Mouse (Mus musculus): ENCODE data around the gene Samsn1. TPM values are rescaled to one million over a fixed set of nuclear protein-coding genes. Genes with fewer than 3 reads are reported as not detected.

Samsn1 gene
- polyA plus RNA-seq, 1 experiment from 2014 or later, result 1.4 TPM

GRCm38 (mm10) chr16:75970266-75970998 lies 51.6 kb downstream of the Samsn1 start:
- Histone ChIP-seq H3K4me3 (replicated peaks; ENCODE audit: low read length) (no peak overlapping the region), H3K4me1 (replicated peaks; ENCODE audit: control insufficient read depth, insufficient read depth, low read length) (0 out of 2 replicates have a peak, but pooled peaks cover 2% of the 10 kb centered on the region), H3K27ac (ENCODE audit: low read length) (no peak overlapping the region), H3K4me2 (ENCODE audit: low read length) (no peak overlapping the region), H3K36me3 (ENCODE audit: control insufficient read depth, insufficient read depth) (no peaks in the 10 kb centered on the region), H3K9ac (replicated peaks; ENCODE audit: low read depth, low read length) (no peak overlapping the region), H3K9me3 (ENCODE audit: control insufficient read depth, low read length) (no peaks in the 10 kb centered on the region), H3K27me3 (replicated peaks; ENCODE audit: control insufficient read depth, insufficient read depth, low read length) (no peaks in the 10 kb centered on the region)
- peak; percentile 80 for ATAC-seq
- WGBS, result 26% methylated on average over 6 of the region's 6 CpGs

GRCm38 (mm10) chr16:75962021-75962420 lies 60.1 kb downstream of the Samsn1 start:
- Histone ChIP-seq H3K4me1 (replicated peaks; ENCODE audit: control insufficient read depth, insufficient read depth, low read length) (no peaks in the 10 kb centered on the region), H3K4me2 (ENCODE audit: low read length) (no peak overlapping the region), H3K4me3 (replicated peaks; ENCODE audit: low read length) (no peak overlapping the region), H3K36me3 (ENCODE audit: control insufficient read depth, insufficient read depth) (no peaks in the 10 kb centered on the region), H3K27me3 (replicated peaks; ENCODE audit: control insufficient read depth, insufficient read depth, low read length) (no peaks in the 10 kb centered on the region), H3K27ac (ENCODE audit: low read length) (no peak overlapping the region), H3K9ac (replicated peaks; ENCODE audit: low read depth, low read length) (no peak overlapping the region), H3K9me3 (ENCODE audit: control insufficient read depth, low read length) (no peaks in the 10 kb centered on the region)
- 85% methylated on average over 8 of the region's 8 CpGs for WGBS
- no peak for ATAC-seq

GRCm38 (mm10) chr16:75961487-75961886 lies 60.6 kb downstream of the Samsn1 start:
- no peak for ATAC-seq
- no peaks in the 10 kb centered on the region for H3K27me3 ChIP-seq (replicated peaks; ENCODE audit: control insufficient read depth, insufficient read depth, low read length)
- H3K4me1 ChIP-seq (replicated peaks; ENCODE audit: control insufficient read depth, insufficient read depth, low read length), result no peaks in the 10 kb centered on the region
- WGBS, result 70% methylated on average over 5 of the region's 5 CpGs
- H3K9me3 ChIP-seq (ENCODE audit: control insufficient read depth, low read length), result no peaks in the 10 kb centered on the region
- H3K4me2 ChIP-seq (ENCODE audit: low read length), result no peak overlapping the region
- H3K9ac ChIP-seq (replicated peaks; ENCODE audit: low read depth, low read length), result no peak overlapping the region
- H3K4me3 ChIP-seq (replicated peaks; ENCODE audit: low read length), result no peak overlapping the region
- no peak overlapping the region for H3K27ac ChIP-seq (ENCODE audit: low read length)
- H3K36me3 ChIP-seq (ENCODE audit: control insufficient read depth, insufficient read depth), result no peaks in the 10 kb centered on the region

GRCm38 (mm10) chr16:75961036-75961435 lies 61.0 kb downstream of the Samsn1 start:
- 96% methylated on average over 7 of the region's 7 CpGs for WGBS
- no peak overlapping the region for H3K4me3 ChIP-seq (replicated peaks; ENCODE audit: low read length)
- H3K27me3 ChIP-seq (replicated peaks; ENCODE audit: control insufficient read depth, insufficient read depth, low read length), result no peaks in the 10 kb centered on the region
- no peaks in the 10 kb centered on the region for H3K9me3 ChIP-seq (ENCODE audit: control insufficient read depth, low read length)
- H3K4me2 ChIP-seq (ENCODE audit: low read length), result no peak overlapping the region
- no peaks in the 10 kb centered on the region for H3K36me3 ChIP-seq (ENCODE audit: control insufficient read depth, insufficient read depth)
- H3K9ac ChIP-seq (replicated peaks; ENCODE audit: low read depth, low read length), result no peak overlapping the region
- ATAC-seq, result no peak
- H3K27ac ChIP-seq (ENCODE audit: low read length), result no peak overlapping the region
- no peaks in the 10 kb centered on the region for H3K4me1 ChIP-seq (replicated peaks; ENCODE audit: control insufficient read depth, insufficient read depth, low read length)

GRCm38 (mm10) chr16:75933357-75933756 lies 88.7 kb downstream of the Samsn1 start:
- H3K27ac ChIP-seq (ENCODE audit: low read length), result no peak overlapping the region
- no peaks in the 10 kb centered on the region for H3K36me3 ChIP-seq (ENCODE audit: control insufficient read depth, insufficient read depth)
- H3K27me3 ChIP-seq (replicated peaks; ENCODE audit: control insufficient read depth, insufficient read depth, low read length), result no peaks in the 10 kb centered on the region
- H3K4me1 ChIP-seq (replicated peaks; ENCODE audit: control insufficient read depth, insufficient read depth, low read length), result 0 out of 2 replicates have a peak, but pooled peaks cover 2% of the 10 kb centered on the region
- no peak for ATAC-seq
- H3K4me3 ChIP-seq (replicated peaks; ENCODE audit: low read length), result no peak overlapping the region
- H3K4me2 ChIP-seq (ENCODE audit: low read length), result no peak overlapping the region
- no peaks in the 10 kb centered on the region for H3K9me3 ChIP-seq (ENCODE audit: control insufficient read depth, low read length)
- H3K9ac ChIP-seq (replicated peaks; ENCODE audit: low read depth, low read length), result no peak overlapping the region

- no peak overlapping the region for H3K9ac ChIP-seq (replicated peaks; ENCODE audit: low read depth, low read length)
- WGBS, result 79% methylated on average over 4 of the region's 4 CpGs
Measured at GRCm38 (mm10) chr16:75930222-75930553, 91.9 kb downstream of the Samsn1 start.

GRCm38 (mm10) chr16:75929536-75930221 lies 92.4 kb downstream of the Samsn1 start:
- Histone ChIP-seq H3K9ac (replicated peaks; ENCODE audit: low read depth, low read length) (no peak overlapping the region), H3K4me2 (ENCODE audit: low read length) (no peak overlapping the region), H3K36me3 (ENCODE audit: control insufficient read depth, insufficient read depth) (no peaks in the 10 kb centered on the region), H3K27ac (ENCODE audit: low read length) (no peak overlapping the region), H3K27me3 (replicated peaks; ENCODE audit: control insufficient read depth, insufficient read depth, low read length) (no peaks in the 10 kb centered on the region), H3K4me3 (replicated peaks; ENCODE audit: low read length) (no peak overlapping the region), H3K4me1 (replicated peaks; ENCODE audit: control insufficient read depth, insufficient read depth, low read length) (0 out of 2 replicates have a peak, but pooled peaks cover 2% of the 10 kb centered on the region), H3K9me3 (ENCODE audit: control insufficient read depth, low read length) (no peaks in the 10 kb centered on the region)
- 72% methylated on average over 11 of the region's 11 CpGs for WGBS
- ATAC-seq, result no peak

More at GRCm38 (mm10) chr16:75930222-75930553, 91.9 kb downstream of the Samsn1 start:
- Histone ChIP-seq H3K27me3 (replicated peaks; ENCODE audit: control insufficient read depth, insufficient read depth, low read length) (no peaks in the 10 kb centered on the region), H3K4me1 (replicated peaks; ENCODE audit: control insufficient read depth, insufficient read depth, low read length) (0 out of 2 replicates have a peak, but pooled peaks cover 2% of the 10 kb centered on the region), H3K27ac (ENCODE audit: low read length) (no peak overlapping the region), H3K4me3 (replicated peaks; ENCODE audit: low read length) (no peak overlapping the region), H3K4me2 (ENCODE audit: low read length) (no peak overlapping the region), H3K36me3 (ENCODE audit: control insufficient read depth, insufficient read depth) (no peaks in the 10 kb centered on the region), H3K9me3 (ENCODE audit: control insufficient read depth, low read length) (no peaks in the 10 kb centered on the region)
- no peak for ATAC-seq

GRCm38 (mm10) chr16:75926511-75926910 lies 95.6 kb downstream of the Samsn1 start:
- WGBS, result 68% methylated on average over 2 of the region's 2 CpGs
- Histone ChIP-seq H3K4me1 (replicated peaks; ENCODE audit: control insufficient read depth, insufficient read depth, low read length) (0 out of 2 replicates have a peak, but pooled peaks cover 2% of the 10 kb centered on the region), H3K27ac (ENCODE audit: low read length) (no peak overlapping the region), H3K4me2 (ENCODE audit: low read length) (no peak overlapping the region), H3K27me3 (replicated peaks; ENCODE audit: control insufficient read depth, insufficient read depth, low read length) (no peaks in the 10 kb centered on the region), H3K9me3 (ENCODE audit: control insufficient read depth, low read length) (no peaks in the 10 kb centered on the region), H3K4me3 (replicated peaks; ENCODE audit: low read length) (no peak overlapping the region), H3K9ac (replicated peaks; ENCODE audit: low read depth, low read length) (no peak overlapping the region), H3K36me3 (ENCODE audit: control insufficient read depth, insufficient read depth) (no peaks in the 10 kb centered on the region)
- ATAC-seq, result no peak

- 85% methylated on average over 4 of the region's 4 CpGs for WGBS
- Histone ChIP-seq H3K9me3 (ENCODE audit: control insufficient read depth, low read length) (no peaks in the 10 kb centered on the region), H3K36me3 (ENCODE audit: control insufficient read depth, insufficient read depth) (no peaks in the 10 kb centered on the region), H3K27ac (ENCODE audit: low read length) (no peak overlapping the region), H3K4me3 (replicated peaks; ENCODE audit: low read length) (no peak overlapping the region), H3K4me2 (ENCODE audit: low read length) (no peak overlapping the region), H3K27me3 (replicated peaks; ENCODE audit: control insufficient read depth, insufficient read depth, low read length) (no peaks in the 10 kb centered on the region), H3K4me1 (replicated peaks; ENCODE audit: control insufficient read depth, insufficient read depth, low read length) (no peaks in the 10 kb centered on the region), H3K9ac (replicated peaks; ENCODE audit: low read depth, low read length) (no peak overlapping the region)
- no peak for ATAC-seq
Measured at GRCm38 (mm10) chr16:75920870-75921269, 101.2 kb downstream of the Samsn1 start.
